Mouse (Mus musculus): ENCODE data around the gene Cactin.

GRCm38 (mm10) chr10:81287513-81288157, 33.3 kb upstream of the Cactin start:
- TF ChIP-seq CTCF (IDR thresholded peaks at IDR 0.05; ENCODE audit: borderline replicate concordance, insufficient read depth, low read length) (peak; percentile 63; the same call in 1 of the 2 replicates), POLR2A (IDR thresholded peaks at IDR 0.05; ENCODE audit: low read depth, low read length) (no peak)

Measured in embryonic fibroblast, embryonic 13.5 days (primary cell).